Mouse (Mus musculus) cortical plate, adult 2 months (tissue): Measurements from ENCODE around the gene Gnl1.

ENCODE experiments used
- CTCF ChIP-seq: fragments of 200-500 bp; IDR thresholded peaks from 2 replicates; pipeline ENCODE4 v1.5.1; 2011; ENCODE audit warnings: mild to moderate bottlenecking, control low read depth, low read length; ENCODE audit not compliant: insufficient read depth; ENCODE audit errors: extremely low read depth
- POLR2A ChIP-seq: fragments of 200-500 bp; IDR thresholded peaks from 2 replicates; pipeline ENCODE4 v1.6.1; 2011; ENCODE audit warnings: mild to moderate bottlenecking, low read length, control low read depth; ENCODE audit not compliant: insufficient read depth; ENCODE audit errors: extremely low read depth

DNA sequence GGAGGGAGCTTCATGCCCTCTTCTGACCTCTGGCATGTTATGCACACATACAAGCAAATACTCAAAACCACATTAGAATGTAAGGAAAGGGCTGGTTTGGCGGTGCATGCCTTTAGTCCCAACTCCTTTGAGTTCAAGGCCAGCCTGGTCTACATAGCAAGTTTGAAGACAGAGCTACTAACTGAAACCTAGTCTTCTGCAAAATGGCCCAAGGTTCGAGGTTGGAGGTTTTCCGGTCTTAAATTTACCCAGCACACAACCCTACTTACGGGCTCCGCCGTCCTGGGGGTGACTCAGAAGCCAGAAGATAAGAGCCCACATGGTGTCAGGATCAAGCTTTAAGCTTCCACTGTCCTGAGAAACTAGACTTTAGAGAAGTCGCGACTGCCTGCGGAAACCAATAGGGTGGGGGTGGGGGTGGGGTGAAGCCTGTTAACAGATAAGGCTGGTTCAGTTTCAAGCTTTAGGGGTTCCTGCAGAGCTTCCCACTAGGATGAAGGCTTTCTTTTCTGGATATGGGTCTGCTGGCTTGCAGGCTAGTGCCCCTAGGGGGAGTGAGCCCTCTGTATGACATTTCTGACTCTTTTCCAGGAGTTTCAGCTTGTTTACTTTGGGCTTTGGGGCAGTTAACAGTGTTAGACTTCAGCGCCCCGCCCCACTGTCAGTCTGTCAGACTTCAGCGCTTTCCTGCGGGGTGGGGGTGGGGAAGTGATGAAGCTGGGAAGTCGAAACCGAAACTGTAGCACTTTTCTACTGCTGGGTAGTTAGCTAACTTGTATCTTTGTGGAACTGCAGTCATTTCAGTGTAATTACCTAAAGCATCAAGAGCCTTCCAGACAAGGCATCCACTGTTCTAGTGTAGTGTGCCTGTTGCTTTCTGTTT is 40.8 kb downstream of the Gnl1 start, which contains the start of gene H2-T24:
- TF ChIP-seq CTCF = no peak
- no peak for TF ChIP-seq POLR2A
